Mouse (Mus musculus) bone marrow macrophage, adult 2 months (primary cell): ENCODE measurements around the gene Cdh4. TPM values are rescaled to one million over a fixed set of nuclear protein-coding genes. Genes with fewer than 3 reads are reported as not detected.

ENCODE experiments used
- H3K27ac ChIP-seq: 2 replicates; pipeline ENCODE4 v1.5.1; 2012; ENCODE audit warnings: low read depth, low read length; ENCODE audit not compliant: insufficient read depth
- H3K4me1 ChIP-seq: 2 replicates; pipeline ENCODE4 v1.6.1; 2012; ENCODE audit warnings: low read length; ENCODE audit not compliant: control insufficient read depth, insufficient read depth
- H3K4me3 ChIP-seq: 2 replicates; pipeline ENCODE4 v1.5.1; 2012; ENCODE audit warnings: mild to moderate bottlenecking, low read length, moderate library complexity; ENCODE audit not compliant: insufficient read depth
- CTCF ChIP-seq: IDR thresholded peaks from 2 replicates; pipeline ENCODE4 v1.5.1; 2012; ENCODE audit warnings: low read depth, mild to moderate bottlenecking, low read length, moderate library complexity
- POLR2A ChIP-seq: IDR thresholded peaks from 2 replicates; pipeline ENCODE4 v1.6.1; 2012; ENCODE audit warnings: mild to moderate bottlenecking, low read depth, low read length, borderline replicate concordance
- polyA plus RNA-seq: library from polyadenylated mRNA; stranded (reverse); fragments of >200 nt; gene quantifications from 2 replicates; pipeline ENCODE4 v1.2.4, GENCODE M21; 2012; ENCODE audit not compliant: missing spikeins, insufficient read depth, insufficient read length

Cdh4 gene
- polyA plus RNA-seq, 1 experiment = not detected

DNA sequence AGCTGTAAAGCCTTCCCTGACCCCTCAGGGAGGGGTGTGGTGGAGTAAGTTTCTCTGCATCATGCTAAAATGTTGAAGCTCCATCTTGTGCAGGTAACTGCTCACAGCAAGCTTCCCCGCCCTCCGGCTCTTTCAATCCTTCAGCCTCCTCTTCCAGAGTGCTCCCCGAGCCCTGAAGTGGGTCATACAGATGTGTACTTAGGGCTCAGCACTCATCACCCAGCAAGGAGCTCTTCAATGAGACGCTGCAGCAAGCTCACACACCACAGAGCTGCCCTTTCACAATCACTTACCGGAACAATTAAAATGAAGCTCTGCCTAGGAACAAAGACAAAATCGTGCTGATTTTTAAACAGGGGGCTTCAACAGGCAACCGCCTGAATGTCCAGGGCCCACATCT, 393.3 kb downstream of the Cdh4 start:
- Histone ChIP-seq H3K4me3 (no peak overlapping the region), H3K4me1 (no peaks in the 10 kb centered on the region), H3K27ac (no peak overlapping the region)
- TF ChIP-seq POLR2A (no peak), CTCF (no peak)

DNA sequence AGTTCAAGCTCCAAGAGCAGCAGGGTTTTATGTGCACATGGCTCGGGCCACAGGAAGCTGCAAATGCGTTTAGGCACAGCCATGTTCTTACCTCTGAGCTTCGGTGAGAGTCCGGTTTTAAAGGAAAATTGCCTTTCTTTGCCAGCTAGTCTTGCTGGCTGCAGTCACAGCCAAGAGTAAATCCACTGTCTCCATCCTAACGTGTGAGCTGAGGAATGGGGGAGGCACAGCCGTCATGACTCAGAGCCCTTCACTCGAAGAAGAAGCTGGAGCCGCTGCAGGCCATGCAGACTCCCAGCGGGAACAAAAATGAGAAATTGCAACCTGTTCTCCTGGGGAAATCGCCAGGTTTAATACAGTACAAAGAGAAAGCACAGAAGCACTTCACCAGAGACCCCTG, 395.0 kb downstream of the Cdh4 start:
- Histone ChIP-seq H3K4me3 (no peak overlapping the region), H3K4me1 (no peaks in the 10 kb centered on the region), H3K27ac (no peak overlapping the region)
- TF ChIP-seq CTCF = no peak
- TF ChIP-seq POLR2A = no peak

DNA sequence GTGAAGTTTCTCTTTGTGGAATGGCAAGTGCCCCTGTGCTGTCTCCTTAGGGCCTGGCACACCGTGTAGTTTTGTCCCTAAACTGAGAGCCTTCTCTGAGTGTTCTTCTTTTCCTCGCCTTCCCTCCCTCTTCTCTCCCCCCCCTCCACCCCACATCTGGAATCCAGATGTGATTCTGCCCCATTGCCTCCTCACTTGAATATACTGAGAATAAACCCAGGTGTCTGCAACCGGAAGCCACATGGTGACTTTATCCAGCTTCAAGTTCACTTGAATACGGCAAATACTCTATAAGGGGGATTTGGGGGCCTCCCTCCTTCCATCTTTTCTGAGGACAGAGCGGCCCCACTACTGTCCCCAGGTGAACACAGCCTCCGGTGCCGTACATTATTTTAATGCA, 395.8 kb downstream of the Cdh4 start:
- Histone ChIP-seq H3K4me1 (no peaks in the 10 kb centered on the region), H3K27ac (no peak overlapping the region), H3K4me3 (no peak overlapping the region)
- TF ChIP-seq CTCF (no peak), POLR2A (no peak)

DNA sequence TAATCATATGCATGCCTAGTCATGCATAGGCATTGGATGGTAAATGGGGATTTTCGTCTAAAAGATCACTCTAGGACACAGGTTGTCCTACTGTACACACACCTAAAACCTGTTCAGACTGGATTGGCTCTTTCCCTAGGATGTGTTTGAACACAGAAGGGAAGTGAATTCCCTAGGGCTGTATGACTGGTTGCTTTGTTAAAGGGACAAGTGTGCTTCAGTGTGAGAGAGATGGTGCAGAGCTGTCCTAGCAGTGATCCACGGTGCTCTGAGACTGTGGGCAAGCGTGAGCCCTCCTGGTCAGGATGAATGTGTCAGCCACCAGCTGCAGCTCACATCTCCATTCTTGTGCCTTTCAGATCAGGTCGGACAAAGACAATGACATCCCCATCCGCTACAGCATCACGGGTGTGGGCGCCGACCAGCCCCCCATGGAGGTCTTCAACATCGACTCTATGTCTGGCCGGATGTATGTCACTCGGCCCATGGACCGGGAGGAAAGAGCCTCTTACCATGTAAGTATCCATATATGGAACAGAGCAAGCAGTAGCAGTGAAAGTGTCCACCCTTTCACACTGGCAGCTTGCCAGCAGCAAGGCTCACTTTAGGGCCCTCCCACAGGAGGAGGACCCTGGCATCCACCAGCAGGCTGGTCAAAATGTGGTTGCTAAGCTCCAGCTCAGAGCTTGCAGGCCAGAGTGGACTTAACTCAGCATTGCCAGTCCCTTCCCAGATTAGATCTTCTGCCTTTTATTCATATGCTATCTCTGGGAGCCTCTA, 400.6 kb downstream of the Cdh4 start:
- H3K4me1 ChIP-seq = no peaks in the 10 kb centered on the region
- no peak for TF ChIP-seq POLR2A
- no peak overlapping the region for H3K27ac ChIP-seq
- H3K4me3 ChIP-seq = no peak overlapping the region

DNA sequence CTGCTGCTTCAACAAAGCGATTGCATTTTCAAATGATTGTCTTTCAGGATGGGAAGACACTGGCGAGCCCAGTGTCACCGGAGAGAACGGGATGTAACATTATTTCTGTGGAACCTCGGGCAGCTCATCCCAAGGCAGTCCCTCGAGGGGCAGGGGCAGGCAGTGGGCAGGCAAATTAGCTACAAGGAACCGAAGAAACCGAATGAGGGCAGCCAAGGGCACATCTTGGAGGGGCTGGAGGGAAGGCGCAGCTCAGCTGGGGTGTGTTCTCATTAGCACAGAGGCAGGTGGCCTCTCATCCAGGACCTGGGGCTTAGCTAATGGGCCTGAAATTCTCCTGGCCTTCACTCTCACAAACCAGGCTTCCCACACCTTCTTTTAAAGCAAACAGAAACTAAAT, 407.5 kb downstream of the Cdh4 start:
- Histone ChIP-seq H3K4me1 (no peaks in the 10 kb centered on the region), H3K4me3 (no peak overlapping the region), H3K27ac (no peak overlapping the region)
- TF ChIP-seq POLR2A = no peak
- TF ChIP-seq CTCF = no peak

DNA sequence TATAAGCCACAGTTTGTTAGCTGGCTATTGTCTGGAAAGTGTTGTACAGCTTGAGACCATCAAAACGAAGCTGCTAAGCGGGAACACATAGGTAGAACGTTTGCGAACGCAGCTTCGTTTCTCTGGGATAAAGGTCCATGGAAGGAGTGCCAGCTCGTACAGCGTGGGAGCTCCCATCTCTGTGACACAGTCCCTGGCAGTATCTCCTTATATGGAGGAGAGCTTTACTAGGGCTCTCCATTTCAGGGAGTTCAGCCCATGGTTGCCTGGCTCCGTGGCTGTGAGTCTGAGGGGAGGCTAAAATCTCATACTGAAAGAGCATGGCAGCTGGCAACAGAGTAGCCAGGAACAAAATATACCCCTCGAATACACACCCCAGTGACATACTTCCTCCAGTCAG, 409.9 kb downstream of the Cdh4 start:
- H3K27ac ChIP-seq = no peak overlapping the region
- H3K4me3 ChIP-seq = no peak overlapping the region
- no peak for TF ChIP-seq CTCF
- no peak for TF ChIP-seq POLR2A
- no peaks in the 10 kb centered on the region for H3K4me1 ChIP-seq

DNA sequence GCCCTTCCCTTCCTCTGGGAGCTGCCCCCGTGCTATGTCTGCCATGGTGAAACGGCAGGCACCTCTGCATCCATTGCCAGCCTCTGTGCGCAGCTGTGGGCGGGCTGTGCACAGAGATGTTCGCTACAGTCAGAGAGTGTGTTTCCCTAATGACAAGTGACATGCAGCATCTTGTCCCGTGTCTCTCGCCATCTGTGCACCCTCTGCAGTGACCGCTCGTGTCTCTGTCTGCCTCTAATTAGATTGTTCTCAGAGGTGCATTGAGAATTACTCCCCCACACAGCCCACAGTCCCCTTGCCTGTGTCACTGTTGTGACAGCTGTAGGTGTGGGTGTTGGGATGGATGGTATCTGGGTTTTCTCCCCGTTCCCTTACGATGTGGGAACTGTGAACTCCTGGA, 410.6 kb downstream of the Cdh4 start:
- H3K27ac ChIP-seq = no peak overlapping the region
- H3K4me3 ChIP-seq = no peak overlapping the region
- TF ChIP-seq POLR2A = no peak
- no peak for TF ChIP-seq CTCF
- no peaks in the 10 kb centered on the region for H3K4me1 ChIP-seq

- no peak for TF ChIP-seq CTCF
- no peak for TF ChIP-seq POLR2A
- no peak overlapping the region for H3K27ac ChIP-seq
- no peak overlapping the region for H3K4me3 ChIP-seq
- no peaks in the 10 kb centered on the region for H3K4me1 ChIP-seq
Measured at GRCm38 (mm10) chr2:179853892-179854291, 411.7 kb downstream of the Cdh4 start.

- no peak overlapping the region for H3K27ac ChIP-seq
- no peaks in the 10 kb centered on the region for H3K4me1 ChIP-seq
- no peak for TF ChIP-seq CTCF
- no peak for TF ChIP-seq POLR2A
- no peak overlapping the region for H3K4me3 ChIP-seq
Measured at GRCm38 (mm10) chr2:179857086-179857485, 414.9 kb downstream of the Cdh4 start.

- TF ChIP-seq POLR2A = no peak
- TF ChIP-seq CTCF = no peak
- no peaks in the 10 kb centered on the region for H3K4me1 ChIP-seq
- no peak overlapping the region for H3K4me3 ChIP-seq
- H3K27ac ChIP-seq = no peak overlapping the region
Measured at GRCm38 (mm10) chr2:179862676-179863075, 420.4 kb downstream of the Cdh4 start.
